ENCODE assay signal across 13 mouse cellular contexts in the genomic region with DNA sequence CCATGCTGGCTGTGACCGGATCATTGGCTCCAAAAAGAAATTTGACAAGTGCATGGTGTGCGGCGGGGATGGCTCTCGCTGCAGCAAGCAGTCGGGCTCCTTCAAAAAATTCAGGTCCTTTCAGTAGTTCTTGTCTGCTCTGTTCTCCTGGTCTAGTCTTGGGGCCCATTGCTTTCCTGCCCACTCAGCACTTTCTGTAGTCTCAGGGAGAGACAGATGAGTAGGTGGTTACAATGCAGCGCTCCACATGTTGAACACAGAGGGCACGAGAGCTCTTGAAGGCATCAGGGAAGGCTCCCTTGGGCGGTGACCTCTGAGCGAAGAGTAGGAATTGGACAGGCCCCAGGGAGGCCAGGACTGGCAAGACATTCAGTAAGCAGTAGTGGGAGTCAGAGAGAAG. TPM values are rescaled to one million over a fixed set of nuclear protein-coding genes. Genes with fewer than 3 reads are reported as not detected.
"Had no signal": no experiment of that assay in that cellular context is flagged by ENCODE, and none has a peak within 500 bp of the region (broad histone marks: within the 10 kb centered on the region; RNA-seq: fewer than 3 reads in every experiment).

No protein-coding gene starts in this region.

- H3K36me3 ChIP-seq: liver, embryonic 15.5 days; lung, embryonic 15.5 days; midbrain, embryonic 15.5 days had no signal

- DNase-seq: right cerebral cortex, postnatal 25 days; thymus, adult 18-20 months had no signal

- H3K27me3 ChIP-seq: lung, embryonic 15.5 days; midbrain, embryonic 13.5 days; midbrain, embryonic 15.5 days; neural tube, embryonic 12.5 days had no signal

- H3K4me3 ChIP-seq: liver, embryonic 15.5 days; lung, embryonic 15.5 days; midbrain, embryonic 13.5 days; midbrain, embryonic 15.5 days; neural tube, embryonic 12.5 days had no signal

- H3K27ac ChIP-seq: liver, embryonic 15.5 days; lung, embryonic 15.5 days; macrophage; midbrain, embryonic 13.5 days; midbrain, embryonic 15.5 days; neural tube, embryonic 12.5 days had no signal

- H3K4me2 ChIP-seq: lung, embryonic 15.5 days; midbrain, embryonic 11.5 days; midbrain, embryonic 13.5 days; midbrain, embryonic 15.5 days; neural tube, embryonic 12.5 days had no signal

- H3K4me1 ChIP-seq: neural tube, embryonic 12.5 days had no signal

- H3K9me3 ChIP-seq: liver, embryonic 15.5 days; lung, embryonic 15.5 days; megakaryocyte, embryonic 14.5 days; midbrain, embryonic 13.5 days; midbrain, embryonic 15.5 days; neural tube, embryonic 12.5 days had no signal

- H3K9ac ChIP-seq: liver, embryonic 15.5 days; liver, postnatal 0 days; lung, embryonic 15.5 days; midbrain, embryonic 13.5 days; midbrain, embryonic 15.5 days; neural tube, embryonic 12.5 days had no signal

RNA-seq across cellular contexts. Expression of gene Adamts4, which starts 7.6 kb away (rescaled TPM):
- total RNA-seq: megakaryocyte progenitor cell, adult 5-6 weeks; monocyte, adult 5-6 weeks had no signal
